Mouse (Mus musculus): ENCODE results near the gene Cacnb4. TPM values are rescaled to one million over a fixed set of nuclear protein-coding genes. Genes with fewer than 3 reads are reported as not detected.

Gene Cacnb4
- polyA plus RNA-seq, 1 experiment from 2014 or later: 1.2 TPM

DNA sequence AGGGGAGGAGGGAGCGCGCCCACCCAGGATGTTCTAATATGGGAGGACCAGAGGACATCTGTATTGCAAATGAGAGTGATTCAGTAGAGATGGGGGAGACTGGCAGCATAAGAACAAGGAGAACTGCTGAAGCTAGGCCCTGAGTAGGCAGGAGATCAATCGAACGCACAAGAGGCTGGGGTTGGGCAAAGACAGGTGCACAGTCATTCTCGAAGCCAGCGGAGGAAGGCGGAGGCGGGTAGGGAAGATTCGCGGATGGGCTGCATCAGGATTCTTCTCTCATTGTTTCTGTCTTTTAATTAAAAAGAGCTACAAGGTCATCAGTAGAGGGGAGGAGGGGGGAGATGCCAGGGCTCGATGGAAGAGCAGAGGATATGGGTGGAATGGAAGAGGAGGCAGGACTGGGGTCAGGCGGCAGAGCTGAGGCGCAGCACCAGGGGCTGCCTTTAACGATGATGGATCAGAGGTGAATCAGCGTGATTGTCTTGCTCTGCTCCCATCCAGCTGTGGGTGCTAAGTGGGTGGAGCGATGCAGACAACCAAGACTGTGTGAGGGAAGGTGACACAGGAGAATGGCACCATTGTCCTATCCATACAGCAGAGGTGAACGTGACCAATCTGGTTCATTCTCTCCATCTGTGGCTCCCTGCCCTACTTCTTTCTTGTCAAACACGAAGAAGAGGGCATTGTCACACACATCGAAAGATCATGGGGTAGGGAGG lies 166.7 kb downstream of the Cacnb4 start:
- Histone ChIP-seq H3K9ac (no peak overlapping the region), H3K4me2 (no peak overlapping the region), H3K27ac (no peak overlapping the region), H3K36me3 (no peaks in the 10 kb centered on the region), H3K9me3 (no peaks in the 10 kb centered on the region), H3K4me1 (no peaks in the 10 kb centered on the region), H3K27me3 (no peaks in the 10 kb centered on the region), H3K4me3 (no peak overlapping the region)
- no peak for ATAC-seq (ENCODE audit: borderline replicate concordance, extremely low read depth, low FRiP score, low TSS enrichment)
- 72% methylated on average over 19 of the region's 19 CpGs for WGBS

DNA sequence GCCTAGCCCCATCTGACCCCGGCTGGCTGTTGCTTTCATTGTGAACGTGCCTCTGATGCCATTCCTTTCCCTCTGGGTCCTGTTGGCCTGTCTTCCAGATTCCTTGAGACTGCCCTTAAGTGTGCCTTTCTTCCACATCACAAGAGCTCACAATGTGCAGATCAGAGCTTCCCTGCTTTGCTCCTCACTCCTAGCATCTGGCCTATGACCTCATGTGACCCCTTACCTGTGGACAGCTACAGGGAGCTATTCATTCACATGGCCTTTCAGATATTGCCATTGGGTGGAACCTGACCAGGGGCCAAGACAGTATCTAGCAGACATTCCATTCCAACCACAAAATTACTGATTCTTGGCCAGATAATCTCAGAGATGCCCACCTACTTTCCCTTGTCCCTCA lies 171.5 kb downstream of the Cacnb4 start:
- no peak overlapping the region for H3K9ac ChIP-seq
- H3K27ac ChIP-seq: no peak overlapping the region
- H3K4me2 ChIP-seq: no peak overlapping the region
- H3K27me3 ChIP-seq: no peaks in the 10 kb centered on the region
- H3K36me3 ChIP-seq: no peaks in the 10 kb centered on the region
- no peak for ATAC-seq (ENCODE audit: borderline replicate concordance, extremely low read depth, low FRiP score, low TSS enrichment)
- H3K4me1 ChIP-seq: peaks cover 3% of the 10 kb centered on the region; the same call in 1 of the 2 replicates
- H3K4me3 ChIP-seq: no peak overlapping the region
- WGBS: 78% methylated on average over 2 of the region's 2 CpGs
- no peaks in the 10 kb centered on the region for H3K9me3 ChIP-seq

GRCm38 (mm10) chr2:52504762-52505161 lies 171.9 kb downstream of the Cacnb4 start:
- H3K9me3 ChIP-seq: no peaks in the 10 kb centered on the region
- no peak for ATAC-seq (ENCODE audit: borderline replicate concordance, extremely low read depth, low FRiP score, low TSS enrichment)
- peaks cover 3% of the 10 kb centered on the region; the same call in 1 of the 2 replicates for H3K4me1 ChIP-seq
- no peaks in the 10 kb centered on the region for H3K36me3 ChIP-seq
- no peak overlapping the region for H3K4me2 ChIP-seq
- no peak overlapping the region for H3K27ac ChIP-seq
- H3K27me3 ChIP-seq: no peaks in the 10 kb centered on the region
- WGBS: 76% methylated on average over 3 of the region's 3 CpGs
- H3K4me3 ChIP-seq: no peak overlapping the region
- no peak overlapping the region for H3K9ac ChIP-seq

DNA sequence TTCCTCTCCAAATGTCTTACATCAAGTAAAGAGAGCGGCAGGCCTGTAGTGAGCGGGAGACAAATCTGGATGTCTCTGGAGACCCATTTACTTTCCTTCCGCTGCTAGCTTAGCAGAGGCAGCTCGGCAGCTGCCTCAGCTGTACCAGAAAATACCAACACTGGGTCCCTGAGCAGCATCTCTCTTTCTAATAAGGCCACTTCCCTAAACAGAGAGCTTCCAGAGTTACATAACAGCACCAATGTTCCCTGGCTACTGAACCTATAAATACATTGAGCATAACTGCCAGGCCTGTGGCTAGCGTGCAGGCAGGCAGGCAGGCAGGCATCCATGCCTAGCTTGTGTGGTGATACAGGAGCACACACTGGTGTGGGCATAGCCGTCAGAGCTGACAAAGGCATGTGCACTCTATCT lies 176.8 kb downstream of the Cacnb4 start:
- ATAC-seq (ENCODE audit: borderline replicate concordance, extremely low read depth, low FRiP score, low TSS enrichment): no peak
- Histone ChIP-seq H3K9ac (no peak overlapping the region), H3K4me2 (no peak overlapping the region), H3K9me3 (no peaks in the 10 kb centered on the region), H3K4me3 (no peak overlapping the region), H3K27me3 (no peaks in the 10 kb centered on the region), H3K27ac (no peak overlapping the region), H3K36me3 (no peaks in the 10 kb centered on the region), H3K4me1 (peaks cover 3% of the 10 kb centered on the region; the same call in 1 of the 2 replicates)
- 69% methylated on average over 6 of the region's 6 CpGs for WGBS

- 76% methylated on average over 12 of the region's 12 CpGs for WGBS
- Histone ChIP-seq H3K9ac (no peak overlapping the region), H3K36me3 (no peaks in the 10 kb centered on the region), H3K4me2 (no peak overlapping the region), H3K4me1 (no peaks in the 10 kb centered on the region), H3K27ac (no peak overlapping the region), H3K4me3 (no peak overlapping the region), H3K27me3 (no peaks in the 10 kb centered on the region), H3K9me3 (no peaks in the 10 kb centered on the region)
- no peak for ATAC-seq (ENCODE audit: borderline replicate concordance, extremely low read depth, low FRiP score, low TSS enrichment)
These were observed 177.5 kb downstream of the Cacnb4 start for GRCm38 (mm10) chr2:52499101-52499537.

GRCm38 (mm10) chr2:52495097-52495694 lies 181.4 kb downstream of the Cacnb4 start:
- ATAC-seq (ENCODE audit: borderline replicate concordance, extremely low read depth, low FRiP score, low TSS enrichment): no peak
- Histone ChIP-seq H3K27me3 (no peaks in the 10 kb centered on the region), H3K9me3 (no peaks in the 10 kb centered on the region), H3K4me2 (no peak overlapping the region), H3K4me3 (no peak overlapping the region), H3K9ac (no peak overlapping the region), H3K27ac (no peak overlapping the region), H3K36me3 (no peaks in the 10 kb centered on the region), H3K4me1 (no peaks in the 10 kb centered on the region)
- 78% methylated on average over 11 of the region's 11 CpGs for WGBS

GRCm38 (mm10) chr2:52494274-52494673 lies 182.4 kb downstream of the Cacnb4 start:
- H3K4me2 ChIP-seq: no peak overlapping the region
- H3K4me3 ChIP-seq: no peak overlapping the region
- no peaks in the 10 kb centered on the region for H3K4me1 ChIP-seq
- WGBS: 45% methylated on average over 8 of the region's 8 CpGs
- H3K27me3 ChIP-seq: no peaks in the 10 kb centered on the region
- H3K27ac ChIP-seq: no peak overlapping the region
- H3K9ac ChIP-seq: no peak overlapping the region
- H3K9me3 ChIP-seq: no peaks in the 10 kb centered on the region
- H3K36me3 ChIP-seq: no peaks in the 10 kb centered on the region
- ATAC-seq (ENCODE audit: borderline replicate concordance, extremely low read depth, low FRiP score, low TSS enrichment): no peak

DNA sequence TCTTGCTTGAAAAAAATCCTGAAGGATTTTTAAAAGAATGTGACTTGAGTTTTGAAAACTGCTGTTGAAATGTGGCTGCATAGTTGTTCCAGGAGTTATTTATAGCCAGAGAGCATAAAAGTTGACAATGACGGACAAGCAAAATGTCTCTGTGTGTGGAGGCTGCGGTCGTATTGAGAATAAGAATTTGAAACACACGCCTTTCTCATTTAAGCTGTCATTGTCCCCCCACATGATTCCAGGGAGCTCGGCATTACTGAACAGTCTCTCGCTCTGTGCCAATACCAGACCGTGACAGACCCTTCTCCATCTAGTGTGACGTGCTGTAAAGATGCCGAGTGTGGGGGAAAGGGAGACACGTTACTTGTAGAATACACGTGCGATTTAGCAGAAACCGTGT lies 183.8 kb downstream of the Cacnb4 start:
- Histone ChIP-seq H3K9ac (no peak overlapping the region), H3K4me1 (no peaks in the 10 kb centered on the region), H3K36me3 (no peaks in the 10 kb centered on the region), H3K4me2 (no peak overlapping the region), H3K9me3 (no peaks in the 10 kb centered on the region), H3K27me3 (no peaks in the 10 kb centered on the region), H3K27ac (no peak overlapping the region), H3K4me3 (no peak overlapping the region)
- ATAC-seq (ENCODE audit: borderline replicate concordance, extremely low read depth, low FRiP score, low TSS enrichment): no peak
- 57% methylated on average over 13 of the region's 13 CpGs for WGBS

DNA sequence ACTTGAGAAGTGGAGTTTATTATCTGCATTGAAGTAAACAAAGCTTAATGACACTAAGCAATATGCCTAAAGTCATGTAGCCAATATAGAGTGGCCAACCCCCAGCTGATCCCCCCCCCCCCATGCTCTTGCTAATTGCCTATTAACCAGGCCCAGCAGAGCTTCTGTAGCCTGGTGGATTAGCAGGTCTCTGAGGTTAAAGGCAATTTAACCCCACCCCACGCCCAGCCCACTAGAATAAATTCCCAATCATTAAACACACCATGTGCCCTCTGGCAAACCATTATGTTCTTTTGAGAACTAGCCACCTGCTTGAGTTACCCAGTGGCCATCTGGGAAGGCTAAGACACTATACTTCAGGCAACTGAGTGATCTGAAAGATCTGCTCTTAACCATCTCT lies 186.8 kb downstream of the Cacnb4 start:
- no peak overlapping the region for H3K27ac ChIP-seq
- H3K4me2 ChIP-seq: no peak overlapping the region
- H3K9ac ChIP-seq: no peak overlapping the region
- no peak for ATAC-seq (ENCODE audit: borderline replicate concordance, extremely low read depth, low FRiP score, low TSS enrichment)
- H3K4me3 ChIP-seq: no peak overlapping the region
- H3K36me3 ChIP-seq: no peaks in the 10 kb centered on the region
- no peaks in the 10 kb centered on the region for H3K4me1 ChIP-seq
- H3K27me3 ChIP-seq: no peaks in the 10 kb centered on the region
- H3K9me3 ChIP-seq: no peaks in the 10 kb centered on the region
- WGBS: 76% methylated on average over 1 of the region's 1 CpGs

DNA sequence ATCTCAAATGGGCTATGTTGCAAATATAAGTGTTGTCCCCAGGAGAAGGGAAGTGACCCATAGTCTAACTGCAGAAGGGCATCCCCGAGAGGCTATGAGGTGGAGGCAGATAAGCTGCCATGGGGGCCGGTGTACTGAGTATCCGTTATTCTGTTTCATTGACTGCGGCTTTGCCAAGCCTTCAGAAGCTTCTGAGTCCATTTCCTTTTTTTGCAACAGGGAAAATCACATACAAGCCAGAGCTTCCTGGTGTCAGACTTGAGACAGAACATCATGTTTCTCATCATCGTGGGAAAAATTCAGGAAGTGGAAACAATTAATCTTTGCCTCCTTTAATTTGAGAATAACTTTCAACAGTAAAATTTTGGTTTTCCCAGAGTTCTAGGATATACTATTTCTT lies 193.1 kb downstream of the Cacnb4 start:
- Histone ChIP-seq H3K4me2 (no peak overlapping the region), H3K4me1 (no peaks in the 10 kb centered on the region), H3K27me3 (no peaks in the 10 kb centered on the region), H3K9me3 (no peaks in the 10 kb centered on the region), H3K27ac (no peak overlapping the region), H3K36me3 (no peaks in the 10 kb centered on the region), H3K9ac (no peak overlapping the region), H3K4me3 (no peak overlapping the region)
- WGBS: 53% methylated on average over 5 of the region's 5 CpGs
- no peak for ATAC-seq (ENCODE audit: borderline replicate concordance, extremely low read depth, low FRiP score, low TSS enrichment)

DNA sequence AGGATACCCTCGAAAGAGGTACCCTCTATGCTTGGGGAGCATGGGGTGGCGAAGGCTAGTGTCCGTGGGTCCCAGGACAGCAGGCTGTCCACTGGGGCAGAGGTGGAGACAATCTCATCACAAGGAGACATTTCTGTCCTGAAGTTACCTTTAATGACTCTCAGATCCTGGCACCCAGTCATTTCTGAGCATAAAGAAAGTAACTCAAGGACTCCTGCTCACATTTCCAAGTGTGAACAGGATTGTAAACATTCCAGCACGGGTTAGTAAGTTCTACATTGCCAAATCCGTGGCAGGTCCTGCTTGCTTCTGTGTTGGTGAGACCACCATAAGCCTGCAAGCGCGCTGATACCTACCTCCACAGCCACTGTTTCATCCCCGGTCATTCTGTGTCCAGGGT lies 196.2 kb downstream of the Cacnb4 start:
- no peak overlapping the region for H3K9ac ChIP-seq
- H3K9me3 ChIP-seq: no peaks in the 10 kb centered on the region
- no peaks in the 10 kb centered on the region for H3K27me3 ChIP-seq
- 0 out of 2 replicates have a peak, but pooled peaks cover 5% of the 10 kb centered on the region for H3K4me1 ChIP-seq
- no peak overlapping the region for H3K4me3 ChIP-seq
- no peak overlapping the region; the same call in 1 of the 2 replicates for H3K27ac ChIP-seq
- H3K36me3 ChIP-seq: no peaks in the 10 kb centered on the region
- ATAC-seq (ENCODE audit: borderline replicate concordance, extremely low read depth, low FRiP score, low TSS enrichment): no peak
- 70% methylated on average over 8 of the region's 8 CpGs for WGBS
- no peak overlapping the region for H3K4me2 ChIP-seq

GRCm38 (mm10) chr2:52478501-52478900 lies 198.1 kb downstream of the Cacnb4 start:
- H3K27me3 ChIP-seq: no peaks in the 10 kb centered on the region
- H3K9ac ChIP-seq: no peak overlapping the region
- H3K9me3 ChIP-seq: no peaks in the 10 kb centered on the region
- H3K36me3 ChIP-seq: no peaks in the 10 kb centered on the region
- H3K4me2 ChIP-seq: no peak overlapping the region
- WGBS: 95% methylated on average over 5 of the region's 5 CpGs
- H3K27ac ChIP-seq: no peak overlapping the region
- H3K4me3 ChIP-seq: no peak overlapping the region
- H3K4me1 ChIP-seq: 0 out of 2 replicates have a peak, but pooled peaks cover 5% of the 10 kb centered on the region
- ATAC-seq (ENCODE audit: borderline replicate concordance, extremely low read depth, low FRiP score, low TSS enrichment): no peak

All from lung, embryonic 15.5 days (tissue).